Mouse (Mus musculus) heart, adult 2 months (tissue): Measurements from ENCODE around the gene Kmt2c. TPM values are rescaled to one million over a fixed set of nuclear protein-coding genes. Genes with fewer than 3 reads are reported as not detected.
"Not testable (repeated sequence)": the region's sequence is repeated elsewhere in the genome, so short reads cannot be mapped to it uniquely, and the experiment has no call there.

Experiments
- DNase-seq, 2 experiments: peaks; one replicate each; pipeline ENCODE4 v3.0.0; 2021
- H3K27ac ChIP-seq: fragments of 200-600 bp; 2 replicates; pipeline ENCODE4 v1.8.1; 2022
- H3K27me3 ChIP-seq: fragments of 200-500 bp; 2 replicates; pipeline ENCODE4 v1.6.1; 2012; ENCODE audit warnings: mild to moderate bottlenecking, low read length, inconsistent platforms, mixed read lengths; ENCODE audit not compliant: control insufficient read depth, insufficient read depth
- H3K36me3 ChIP-seq: fragments of 200-500 bp; 2 replicates; pipeline ENCODE4 v1.6.1; 2012; ENCODE audit warnings: low read length, inconsistent platforms; ENCODE audit not compliant: control insufficient read depth, insufficient read depth
- H3K4me1 ChIP-seq: fragments of 200-500 bp; 2 replicates; pipeline ENCODE4 v1.6.1; 2011; ENCODE audit warnings: low read length; ENCODE audit not compliant: control insufficient read depth, insufficient read depth
- H3K4me3 ChIP-seq: fragments of 200-600 bp; 2 replicates; pipeline ENCODE4 v1.8.1; 2022
- H3K79me2 ChIP-seq: fragments of 200-500 bp; replicated peaks from 2 replicates; pipeline ENCODE4 v1.6.1; 2012; ENCODE audit warnings: mild to moderate bottlenecking, inconsistent platforms, low read length, moderate library complexity, mixed read lengths; ENCODE audit not compliant: control insufficient read depth, insufficient read depth
- H3K9ac ChIP-seq: fragments of 200-500 bp; 2 replicates; pipeline ENCODE4 v1.6.1; 2012; ENCODE audit warnings: low read depth, mild to moderate bottlenecking, control low read depth, inconsistent platforms, low read length, mixed read lengths
- CTCF ChIP-seq: fragments of 200-600 bp; IDR thresholded peaks from 2 replicates; pipeline ENCODE4 v1.8.1; 2022; ENCODE audit warnings: antibody characterized with exemption, mild to moderate bottlenecking, moderate library complexity
- EP300 ChIP-seq: fragments of 200-500 bp; IDR thresholded peaks from 2 replicates; pipeline ENCODE4 v1.6.1; 2011; ENCODE audit warnings: low read depth, low read length, control low read depth; ENCODE audit not compliant: insufficient read depth
- POLR2A ChIP-seq: fragments of 200-500 bp; IDR thresholded peaks from 2 replicates; pipeline ENCODE4 v1.6.1; 2011; ENCODE audit warnings: mild to moderate bottlenecking, low read depth, low read length, control low read depth; ENCODE audit not compliant: insufficient read depth
- WGBS: fragments of 180-500 bp; shearing (Covaris S2); methylation state at CpG from one replicate; pipeline ENCODE4 v1.1.7; 2018; 5-methylcytosine and 5-hydroxymethylcytosine counted together
- intact Hi-C: fragments of 180-260 bp; cut with DNase I; formaldehyde crosslinking; loops from one replicate; pipeline ENCODE4 v1.15.1; 2025
- polyA plus RNA-seq: library from polyadenylated mRNA; depleted of rRNA; stranded (reverse); fragments of >200 nt; gene quantifications from 2 replicates; pipeline ENCODE4 v1.2.3, GENCODE M21; 2012
- total RNA-seq, 2 experiments: library from RNA; stranded (reverse); gene quantifications; 2 replicates each; pipeline ENCODE4 v1.2.3; 2021

The Kmt2c gene
- total and polyA plus RNA-seq, 3 experiments, result 11.6 to 44.0 (median 43.0) TPM

DNA sequence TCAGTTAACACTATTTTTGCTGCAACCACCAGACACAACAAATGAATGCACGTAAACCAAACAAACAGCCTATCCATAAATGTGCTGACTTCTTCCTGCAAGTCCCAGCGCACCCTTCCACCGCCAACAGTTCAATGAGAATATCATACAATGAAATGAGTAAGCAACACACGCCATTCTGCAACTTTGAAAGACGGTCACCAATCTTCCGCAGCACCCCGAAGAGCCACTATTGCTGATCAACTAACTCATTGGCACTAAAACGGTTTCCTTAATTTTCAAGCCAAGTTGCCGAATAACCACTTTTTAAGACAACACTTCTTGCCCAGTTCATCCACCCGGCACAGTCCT, 1.2 kb downstream of the Kmt2c start:
- Histone ChIP-seq H3K4me1 (peaks cover 2% of the 10 kb centered on the region), H3K27ac (peak overlapping the region; percentile 97), H3K27me3 (no peaks in the 10 kb centered on the region), H3K36me3 (peaks cover 8% of the 10 kb centered on the region), H3K9ac (peak overlapping the region; percentile 100), H3K4me3 (peak overlapping the region; percentile 93), H3K79me2 (peaks cover 4% of the 10 kb centered on the region; the same call in 1 of the 2 replicates)
- no peak for DNase-seq
- intact Hi-C loops, result loop anchor here (5.0 kb wide), 3 partner anchors 60 to 210 kb away; partner anchors contain the start of gene Xrcc2
- under 1% methylated on average over 10 of the region's 10 CpGs for WGBS
- no peak for TF ChIP-seq CTCF
- no peak for TF ChIP-seq EP300
- TF ChIP-seq POLR2A, result no peak

DNA sequence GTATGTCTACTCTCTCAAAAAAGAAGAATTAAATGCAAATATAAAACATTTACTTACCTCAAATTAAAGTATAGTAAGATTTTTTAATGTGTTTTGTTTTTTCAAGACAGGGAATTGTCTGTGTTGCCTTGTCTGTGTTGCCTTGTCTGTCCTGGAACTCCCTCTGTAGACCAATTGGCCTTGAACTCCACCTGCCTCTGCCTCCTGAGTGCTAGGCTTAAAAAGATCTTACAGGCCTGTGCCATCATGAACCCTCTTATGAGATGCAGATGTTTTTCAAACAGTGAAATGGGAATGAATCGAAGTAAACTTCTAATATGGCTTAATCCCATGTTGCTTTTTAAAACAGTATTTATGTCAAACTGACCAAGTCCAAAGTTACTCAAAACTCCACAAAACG, 1.9 kb downstream of the Kmt2c start:
- Histone ChIP-seq H3K79me2 (peaks cover 4% of the 10 kb centered on the region; the same call in 1 of the 2 replicates), H3K4me1 (peaks cover 2% of the 10 kb centered on the region), H3K27ac (no peak overlapping the region), H3K4me3 (no peak overlapping the region), H3K27me3 (no peaks in the 10 kb centered on the region), H3K36me3 (peaks cover 8% of the 10 kb centered on the region), H3K9ac (no peak overlapping the region)
- no peak for TF ChIP-seq EP300
- TF ChIP-seq CTCF, result no peak
- no peak for TF ChIP-seq POLR2A
- no peak for DNase-seq
- WGBS, result 43% methylated on average over 2 of the region's 2 CpGs
- intact Hi-C loops, result loop anchor here (5.0 kb wide), 3 partner anchors 59 to 211 kb away; partner anchors contain the start of gene Xrcc2

DNA sequence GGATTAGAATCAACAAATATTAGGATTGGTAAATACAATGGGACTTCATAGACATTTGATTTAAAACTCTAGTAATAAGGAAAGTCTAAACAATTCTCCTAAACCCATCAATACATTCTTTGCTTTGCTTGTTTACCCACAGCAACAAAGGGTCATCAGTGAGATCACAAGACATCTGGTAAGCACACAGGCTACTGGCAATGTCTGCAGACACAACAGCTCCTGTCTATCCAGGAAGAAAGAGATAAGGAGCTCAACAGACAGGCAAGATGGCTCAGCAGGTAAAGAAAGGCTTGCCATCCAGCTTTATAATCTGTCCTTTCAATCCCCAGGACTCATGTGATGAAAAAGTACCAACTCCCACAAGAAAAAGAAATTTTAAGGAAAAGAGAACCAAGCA, 19.7 kb downstream of the Kmt2c start:
- intact Hi-C loops, result no loop called here
- H3K27ac ChIP-seq, result no peak overlapping the region
- H3K79me2 ChIP-seq, result peaks cover 5% of the 10 kb centered on the region
- H3K9ac ChIP-seq, result no peak overlapping the region
- no peak overlapping the region for H3K4me3 ChIP-seq
- no peaks in the 10 kb centered on the region; the same call in none of the 2 replicates for H3K36me3 ChIP-seq
- peaks cover 2% of the 10 kb centered on the region for H3K4me1 ChIP-seq
- no peak for DNase-seq
- no peak for TF ChIP-seq CTCF
- TF ChIP-seq POLR2A, result no peak
- no peak for TF ChIP-seq EP300
- H3K27me3 ChIP-seq, result no peaks in the 10 kb centered on the region

DNA sequence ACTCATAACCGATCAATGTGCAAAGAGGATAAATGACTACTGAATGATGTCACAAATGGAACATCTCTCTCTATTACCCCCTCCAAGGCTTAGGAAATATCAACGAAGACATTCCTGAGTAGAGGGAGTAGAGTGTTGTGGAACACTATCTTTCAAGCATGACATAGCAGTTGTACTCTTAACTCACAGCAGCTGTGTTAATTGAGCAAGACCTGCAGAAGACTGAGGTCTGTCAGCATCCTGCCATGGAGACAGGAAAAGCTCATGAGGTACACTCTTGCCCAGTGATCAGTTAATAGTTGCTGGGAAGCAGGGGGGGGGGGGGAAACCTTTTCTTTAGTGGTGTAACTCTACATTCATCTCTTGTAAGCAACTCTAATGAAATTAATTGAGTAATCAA, 22.8 kb downstream of the Kmt2c start:
- TF ChIP-seq CTCF (no peak), POLR2A (no peak), EP300 (no peak)
- Histone ChIP-seq H3K27ac (no peak overlapping the region), H3K27me3 (no peaks in the 10 kb centered on the region), H3K4me3 (no peak overlapping the region), H3K9ac (no peak overlapping the region), H3K4me1 (peaks cover 2% of the 10 kb centered on the region), H3K36me3 (no peaks in the 10 kb centered on the region; the same call in none of the 2 replicates), H3K79me2 (peaks cover 3% of the 10 kb centered on the region)
- DNase-seq, result no peak
- WGBS, result 64% methylated on average over 2 of the region's 2 CpGs
- intact Hi-C loops, result no loop called here

DNA sequence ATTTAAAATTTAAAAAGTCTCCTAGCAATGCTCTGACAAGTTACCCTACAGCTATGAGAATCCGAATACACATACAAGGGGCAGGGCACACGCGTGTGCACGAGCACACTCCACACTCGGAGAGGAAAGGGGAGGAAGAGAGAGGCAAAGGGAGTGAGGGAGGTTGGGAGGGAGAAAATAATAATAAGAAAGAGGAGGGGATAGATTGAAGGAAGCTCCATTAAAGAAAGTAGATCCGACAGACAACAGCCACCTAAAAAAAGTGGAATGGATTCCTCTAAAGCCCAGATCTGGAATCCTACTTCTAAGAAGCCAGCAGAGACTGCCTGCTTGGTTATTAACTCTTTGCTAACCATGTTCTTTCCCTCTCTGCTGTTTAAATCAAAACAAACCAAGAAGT, 26.5 kb downstream of the Kmt2c start:
- Histone ChIP-seq H3K27ac (no peak overlapping the region), H3K4me3 (peak overlapping the region; percentile 32), H3K9ac (no peak overlapping the region), H3K36me3 (no peaks in the 10 kb centered on the region; the same call in none of the 2 replicates), H3K79me2 (peaks cover 3% of the 10 kb centered on the region), H3K27me3 (no peaks in the 10 kb centered on the region), H3K4me1 (peaks cover 2% of the 10 kb centered on the region)
- DNase-seq, result no peak
- TF ChIP-seq POLR2A, result no peak
- TF ChIP-seq EP300, result no peak
- TF ChIP-seq CTCF, result no peak
- intact Hi-C loops, result no loop called here
- 9% methylated on average over 6 of the region's 6 CpGs for WGBS

DNA sequence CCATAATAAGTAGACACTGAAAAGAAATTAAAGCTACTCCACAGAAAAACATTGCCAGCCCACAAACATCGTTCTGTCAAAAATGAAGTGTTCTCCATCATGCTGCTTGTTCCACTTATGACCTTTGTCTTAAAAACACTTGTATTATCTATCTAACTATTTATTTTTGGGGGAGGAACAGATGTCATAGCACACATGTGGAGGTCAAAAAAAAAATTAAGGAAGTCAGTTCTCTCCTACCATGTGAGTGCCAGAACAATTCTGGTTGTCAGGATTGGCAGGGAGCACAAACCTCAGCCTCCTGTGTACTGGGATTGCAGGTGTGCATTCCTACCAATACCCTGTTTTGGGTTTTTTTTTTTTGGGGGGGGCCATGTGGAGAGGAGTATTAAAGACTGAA, 36.6 kb downstream of the Kmt2c start:
- no peak for DNase-seq
- Histone ChIP-seq H3K27ac (no peak overlapping the region), H3K4me1 (peaks cover 5% of the 10 kb centered on the region), H3K9ac (no peak overlapping the region), H3K27me3 (no peaks in the 10 kb centered on the region), H3K79me2 (peaks cover 4% of the 10 kb centered on the region; the same call in 1 of the 2 replicates), H3K36me3 (peaks cover 5% of the 10 kb centered on the region), H3K4me3 (no peak overlapping the region)
- TF ChIP-seq CTCF (no peak), EP300 (no peak), POLR2A (no peak)
- WGBS, result 59% methylated on average over 1 of the region's 1 CpGs
- intact Hi-C loops, result no loop called here

DNA sequence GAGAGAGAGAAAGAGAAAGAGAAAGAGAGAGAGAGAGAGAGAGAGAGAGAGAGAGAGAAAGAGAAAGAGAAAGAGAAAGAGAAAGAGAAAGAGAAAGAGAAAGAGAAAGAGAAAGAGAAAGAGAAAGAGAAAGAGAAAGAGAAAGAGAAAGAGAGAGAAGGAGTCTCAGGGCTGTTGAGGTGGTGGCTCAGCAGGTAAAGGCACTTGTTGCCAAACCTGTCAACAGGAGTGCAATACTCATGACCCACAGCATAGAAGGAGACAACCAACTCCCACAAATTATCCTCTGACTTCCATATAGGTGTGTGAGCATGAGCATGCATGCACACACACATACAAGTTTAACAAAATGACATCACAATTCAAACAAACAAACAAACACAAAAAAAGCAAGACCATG, 43.2 kb downstream of the Kmt2c start:
- intact Hi-C loops, H3K79me2 ChIP-seq, DNase-seq, H3K4me1 ChIP-seq, H3K4me3 ChIP-seq, H3K27ac ChIP-seq, H3K9ac ChIP-seq, H3K27me3 ChIP-seq: not testable (repeated sequence)
- peaks cover 11% of the 10 kb centered on the region for H3K36me3 ChIP-seq
